Mouse (Mus musculus): ENCODE measurements around the gene Gucy2f. TPM values are rescaled to one million over a fixed set of nuclear protein-coding genes. Genes with fewer than 3 reads are reported as not detected.
"Not testable (repeated sequence)": the region's sequence is repeated elsewhere in the genome, so short reads cannot be mapped to it uniquely, and the experiment has no call there.

The Gucy2f gene
- 0.05 TPM in 1 of 2 replicates, not detected in the other for polyA plus RNA-seq (2014; fragmentation: Nextera tagmentation; extraction: Ambion mirVana)

DNA sequence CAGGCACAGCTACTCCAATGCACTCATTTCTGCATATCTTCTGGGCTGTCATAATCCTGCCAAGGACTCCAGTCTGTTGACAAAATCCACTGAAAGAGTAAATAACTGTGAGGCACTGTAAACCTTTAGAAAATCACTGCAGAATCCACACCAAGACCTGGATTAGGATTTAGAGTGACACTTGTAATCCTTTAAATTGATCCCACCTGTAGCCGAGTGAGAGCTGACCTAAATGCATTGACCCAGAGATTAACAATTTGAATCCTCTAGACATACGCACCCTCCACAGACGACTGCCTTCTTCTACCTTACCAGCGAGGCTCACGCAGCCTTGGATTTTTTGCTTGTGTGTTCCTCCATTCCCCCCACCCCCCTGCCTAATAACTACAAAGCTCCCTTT, at the start of gene Gucy2f:
Gene Gucy2f, minus strand, starts transcription at position 101 of the 400 bp plus-strand sequence.
- WGBS, result 35% methylated on average over 5 of the region's 5 CpGs
- Histone ChIP-seq H3K4me3 (ENCODE audit: low read depth, low read length) (no peak within 1 kb of the TSS), H3K9me3 (ENCODE audit: control insufficient read depth, low read length) (no peaks in the 10 kb centered on the region), H3K4me2 (ENCODE audit: low read length) (no peak within 1 kb of the TSS), H3K27ac (ENCODE audit: low read depth) (no peak within 1 kb of the TSS), H3K27me3 (replicated peaks; ENCODE audit: control insufficient read depth, insufficient read depth, low read length) (0 out of 2 replicates have a peak, but pooled peaks cover 3% of the 10 kb centered on the region), H3K9ac (ENCODE audit: low read length) (no peak within 1 kb of the TSS), H3K36me3 (ENCODE audit: control insufficient read depth, insufficient read depth, low read length) (no peaks in the 10 kb centered on the region), H3K4me1 (replicated peaks; ENCODE audit: control insufficient read depth, insufficient read depth, low read length) (no peaks in the 10 kb centered on the region)
- ATAC-seq (replicated peaks; ENCODE audit: low FRiP score, low TSS enrichment, low read depth), result no peak
- no peak for DNase-seq (ENCODE audit: low spot score)

- no peak for ATAC-seq (replicated peaks; ENCODE audit: low FRiP score, low TSS enrichment, low read depth)
Measured at GRCm38 (mm10) chrX:142245682-142246327, 49.1 kb upstream of the Gucy2f start.

DNA sequence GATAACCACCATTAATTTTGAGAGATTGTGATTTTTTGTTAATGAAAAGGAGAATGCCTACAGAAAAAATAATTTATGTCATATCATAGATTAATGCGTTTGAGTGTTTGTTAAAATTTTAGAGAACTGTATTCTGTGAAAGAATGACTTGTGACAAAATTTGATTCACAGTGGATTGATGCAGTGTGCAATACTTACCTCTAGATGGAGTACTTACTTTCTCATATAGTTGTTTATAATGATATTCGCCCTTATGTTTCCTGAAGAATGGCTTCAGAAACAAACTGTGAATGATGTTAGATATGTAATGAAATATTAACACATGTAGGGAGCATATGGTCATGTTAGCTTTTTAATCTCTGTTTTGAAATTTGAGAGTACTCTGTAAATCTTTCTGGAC, 40.4 kb upstream of the Gucy2f start:
- Histone ChIP-seq H3K4me3 (ENCODE audit: low read depth, low read length) (no peak overlapping the region), H3K27ac (ENCODE audit: low read depth) (no peak overlapping the region), H3K9me3 (ENCODE audit: control insufficient read depth, low read length) (no peaks in the 10 kb centered on the region), H3K4me1 (replicated peaks; ENCODE audit: control insufficient read depth, insufficient read depth, low read length) (no peaks in the 10 kb centered on the region), H3K9ac (ENCODE audit: low read length) (no peak overlapping the region), H3K27me3 (replicated peaks; ENCODE audit: control insufficient read depth, insufficient read depth, low read length) (no peaks in the 10 kb centered on the region), H3K36me3 (ENCODE audit: control insufficient read depth, insufficient read depth, low read length) (0 out of 2 replicates have a peak, but pooled peaks cover 4% of the 10 kb centered on the region), H3K4me2 (ENCODE audit: low read length) (no peak overlapping the region)
- DNase-seq (ENCODE audit: low spot score) (no peak), ATAC-seq (replicated peaks; ENCODE audit: low FRiP score, low TSS enrichment, low read depth) (no peak)
- WGBS, result 58% methylated on average over 2 of the region's 2 CpGs

More at GRCm38 (mm10) chrX:142245682-142246327, 49.1 kb upstream of the Gucy2f start:
- H3K9me3 ChIP-seq (ENCODE audit: control insufficient read depth, low read length), result no peaks in the 10 kb centered on the region
- no peak overlapping the region for H3K27ac ChIP-seq (ENCODE audit: low read depth)
- H3K9ac ChIP-seq (ENCODE audit: low read length), result no peak overlapping the region
- 67% methylated on average over 5 of the region's 5 CpGs for WGBS
- H3K27me3 ChIP-seq (replicated peaks; ENCODE audit: control insufficient read depth, insufficient read depth, low read length), result no peaks in the 10 kb centered on the region
- no peak overlapping the region for H3K4me3 ChIP-seq (ENCODE audit: low read depth, low read length)
- no peak overlapping the region for H3K4me2 ChIP-seq (ENCODE audit: low read length)
- H3K36me3 ChIP-seq (ENCODE audit: control insufficient read depth, insufficient read depth, low read length), result no peaks in the 10 kb centered on the region
- H3K4me1 ChIP-seq (replicated peaks; ENCODE audit: control insufficient read depth, insufficient read depth, low read length), result no peaks in the 10 kb centered on the region
- no peak for DNase-seq (ENCODE audit: low spot score)

- not testable (repeated sequence) for H3K4me3 ChIP-seq (ENCODE audit: low read depth, low read length); ATAC-seq (replicated peaks; ENCODE audit: low FRiP score, low TSS enrichment, low read depth); H3K27ac ChIP-seq (ENCODE audit: low read depth); H3K4me1 ChIP-seq (replicated peaks; ENCODE audit: control insufficient read depth, insufficient read depth, low read length); H3K27me3 ChIP-seq (replicated peaks; ENCODE audit: control insufficient read depth, insufficient read depth, low read length); H3K9me3 ChIP-seq (ENCODE audit: control insufficient read depth, low read length); H3K9ac ChIP-seq (ENCODE audit: low read length); H3K4me2 ChIP-seq (ENCODE audit: low read length); DNase-seq (ENCODE audit: low spot score); H3K36me3 ChIP-seq (ENCODE audit: control insufficient read depth, insufficient read depth, low read length)
- 100% methylated on average over 1 of the region's 1 CpGs for WGBS
Measured at GRCm38 (mm10) chrX:142236146-142236545, 39.4 kb upstream of the Gucy2f start.

DNA sequence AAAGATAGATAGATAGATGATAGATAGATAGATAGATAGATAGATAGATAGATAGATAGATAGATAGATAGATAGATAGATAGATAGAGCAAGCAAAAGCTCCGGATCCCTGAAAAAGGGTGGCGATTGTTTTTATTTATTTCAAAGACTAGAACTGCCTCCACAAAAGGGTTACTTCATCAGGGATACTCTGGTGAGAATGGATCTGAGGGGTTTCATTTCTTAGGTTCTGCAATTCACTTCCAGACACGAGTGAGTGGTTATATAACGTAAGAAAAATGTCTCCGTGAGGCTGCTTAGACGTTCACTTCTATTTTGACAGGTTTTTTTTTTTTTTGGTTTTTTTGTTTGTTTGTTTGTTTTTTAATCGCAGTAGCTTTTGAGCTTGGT, 32.0 kb upstream of the Gucy2f start:
- H3K4me1 ChIP-seq (replicated peaks; ENCODE audit: control insufficient read depth, insufficient read depth, low read length), result no peaks in the 10 kb centered on the region
- peak overlapping the region; percentile 44 for H3K4me2 ChIP-seq (ENCODE audit: low read length)
- H3K27ac ChIP-seq (ENCODE audit: low read depth), result no peak overlapping the region
- ATAC-seq (replicated peaks; ENCODE audit: low FRiP score, low TSS enrichment, low read depth) (no peak), DNase-seq (ENCODE audit: low spot score) (no peak)
- no peaks in the 10 kb centered on the region for H3K9me3 ChIP-seq (ENCODE audit: control insufficient read depth, low read length)
- 42% methylated on average over 7 of the region's 7 CpGs for WGBS
- peak overlapping the region; percentile 47 for H3K4me3 ChIP-seq (ENCODE audit: low read depth, low read length)
- H3K9ac ChIP-seq (ENCODE audit: low read length), result no peak overlapping the region
- no peaks in the 10 kb centered on the region; the same call in 1 of the 2 replicates for H3K27me3 ChIP-seq (replicated peaks; ENCODE audit: control insufficient read depth, insufficient read depth, low read length)
- no peaks in the 10 kb centered on the region for H3K36me3 ChIP-seq (ENCODE audit: control insufficient read depth, insufficient read depth, low read length)

- H3K4me1 ChIP-seq (replicated peaks; ENCODE audit: control insufficient read depth, insufficient read depth, low read length), result no peaks in the 10 kb centered on the region
- ATAC-seq (replicated peaks; ENCODE audit: low FRiP score, low TSS enrichment, low read depth) (peak; percentile 93), DNase-seq (ENCODE audit: low spot score) (peak; percentile 85)
- 18% methylated on average over 36 of the region's 42 CpGs for WGBS
- peak overlapping the region; percentile 48 for H3K4me2 ChIP-seq (ENCODE audit: low read length)
- H3K27ac ChIP-seq (ENCODE audit: low read depth), result peak overlapping the region; percentile 85
- H3K27me3 ChIP-seq (replicated peaks; ENCODE audit: control insufficient read depth, insufficient read depth, low read length), result no peaks in the 10 kb centered on the region; the same call in 1 of the 2 replicates
- H3K36me3 ChIP-seq (ENCODE audit: control insufficient read depth, insufficient read depth, low read length), result no peaks in the 10 kb centered on the region
- peak overlapping the region; percentile 42 for H3K9ac ChIP-seq (ENCODE audit: low read length)
- H3K9me3 ChIP-seq (ENCODE audit: control insufficient read depth, low read length), result no peaks in the 10 kb centered on the region
- H3K4me3 ChIP-seq (ENCODE audit: low read depth, low read length), result peak overlapping the region; percentile 47
Measured at GRCm38 (mm10) chrX:142228055-142228768, 31.5 kb upstream of the Gucy2f start.

- H3K9ac ChIP-seq (ENCODE audit: low read length), result no peak overlapping the region
- peak overlapping the region; percentile 47 for H3K4me3 ChIP-seq (ENCODE audit: low read depth, low read length)
- H3K27ac ChIP-seq (ENCODE audit: low read depth), result peak overlapping the region; percentile 85
- no peaks in the 10 kb centered on the region for H3K9me3 ChIP-seq (ENCODE audit: control insufficient read depth, low read length)
- no peaks in the 10 kb centered on the region; the same call in 1 of the 2 replicates for H3K27me3 ChIP-seq (replicated peaks; ENCODE audit: control insufficient read depth, insufficient read depth, low read length)
- 25% methylated on average over 15 of the region's 15 CpGs for WGBS
- no peaks in the 10 kb centered on the region for H3K4me1 ChIP-seq (replicated peaks; ENCODE audit: control insufficient read depth, insufficient read depth, low read length)
- peak; percentile 80 for ATAC-seq (replicated peaks; ENCODE audit: low FRiP score, low TSS enrichment, low read depth)
- peak overlapping the region; percentile 48 for H3K4me2 ChIP-seq (ENCODE audit: low read length)
- DNase-seq (ENCODE audit: low spot score), result peak; percentile 56
- no peaks in the 10 kb centered on the region for H3K36me3 ChIP-seq (ENCODE audit: control insufficient read depth, insufficient read depth, low read length)
Measured at GRCm38 (mm10) chrX:142227398-142228054, 30.8 kb upstream of the Gucy2f start.

- Histone ChIP-seq H3K4me2 (ENCODE audit: low read length) (peak within 1 kb of the TSS; percentile 48), H3K9ac (ENCODE audit: low read length) (no peak within 1 kb of the TSS), H3K9me3 (ENCODE audit: control insufficient read depth, low read length) (no peaks in the 10 kb centered on the region), H3K27me3 (replicated peaks; ENCODE audit: control insufficient read depth, insufficient read depth, low read length) (peaks cover 3% of the 10 kb centered on the region; the same call in 1 of the 2 replicates), H3K36me3 (ENCODE audit: control insufficient read depth, insufficient read depth, low read length) (no peaks in the 10 kb centered on the region), H3K27ac (ENCODE audit: low read depth) (peak within 1 kb of the TSS; percentile 22; the same call in 1 of the 2 replicates), H3K4me1 (replicated peaks; ENCODE audit: control insufficient read depth, insufficient read depth, low read length) (no peaks in the 10 kb centered on the region), H3K4me3 (ENCODE audit: low read depth, low read length) (peak within 1 kb of the TSS; percentile 47)
- 92% methylated on average over 14 of the region's 14 CpGs for WGBS
- ATAC-seq (replicated peaks; ENCODE audit: low FRiP score, low TSS enrichment, low read depth) (no peak), DNase-seq (ENCODE audit: low spot score) (no peak)
Measured at GRCm38 (mm10) chrX:142226542-142226941, 29.8 kb upstream of the Gucy2f start, which contains the start of gene Nxt2. Gene Nxt2, plus strand, starts transcription at chrX:142226770.

Measured in intestine, embryonic 14.5 days (tissue).